Mouse (Mus musculus) CD4-positive, CD25-positive, alpha-beta regulatory T cell, adult 4 months (primary cell): ENCODE data around the gene Dhx8. TPM values are rescaled to one million over a fixed set of nuclear protein-coding genes. Genes with fewer than 3 reads are reported as not detected.

Experiments used
- ATAC-seq: one replicate; pipeline ENCODE4 v1.8.0; 2017
- polyA plus RNA-seq, 2 experiments: library from polyadenylated mRNA; unstranded; fragments of 100-300 nt; shearing (Covaris generic); gene quantifications; one replicate each; pipeline ENCODE4 v1.2.1; 2017

Gene Dhx8
- polyA plus RNA-seq = 10 to 100 TPM; 30.8 to 39.0 TPM

GRCm38 (mm10) chr11:101732518-101733440 lies at the start of gene Dhx8:
Gene Dhx8, plus strand, starts transcription at chr11:101732919.
- ATAC-seq = peak; percentile 97

GRCm38 (mm10) chr11:101687351-101688301 lies 45.1 kb upstream of the Dhx8 start:
- no peak for ATAC-seq

- no peak for ATAC-seq
Measured at GRCm38 (mm10) chr11:101689701-101690113, 43.0 kb upstream of the Dhx8 start.

- ATAC-seq = no peak
Measured at GRCm38 (mm10) chr11:101690326-101690725, 42.4 kb upstream of the Dhx8 start.

- ATAC-seq = no peak
Measured at GRCm38 (mm10) chr11:101695906-101696661, 36.6 kb upstream of the Dhx8 start.

- ATAC-seq = no peak
Measured at GRCm38 (mm10) chr11:101697156-101697861, 35.4 kb upstream of the Dhx8 start.

- ATAC-seq = no peak
Measured at GRCm38 (mm10) chr11:101698114-101698513, 34.6 kb upstream of the Dhx8 start.

- ATAC-seq = no peak
Measured at GRCm38 (mm10) chr11:101699556-101699955, 33.2 kb upstream of the Dhx8 start.

GRCm38 (mm10) chr11:101699991-101700390 lies 32.7 kb upstream of the Dhx8 start:
- no peak for ATAC-seq

- ATAC-seq = no peak
Measured at GRCm38 (mm10) chr11:101700446-101700845, 32.3 kb upstream of the Dhx8 start.

GRCm38 (mm10) chr11:101704081-101704480 lies 28.6 kb upstream of the Dhx8 start:
- ATAC-seq = no peak

- ATAC-seq = no peak
Measured at GRCm38 (mm10) chr11:101706764-101707448, 25.8 kb upstream of the Dhx8 start.

- no peak for ATAC-seq
Measured at GRCm38 (mm10) chr11:101708482-101708881, 24.2 kb upstream of the Dhx8 start.

- no peak for ATAC-seq
Measured at GRCm38 (mm10) chr11:101712811-101713210, 19.9 kb upstream of the Dhx8 start.

GRCm38 (mm10) chr11:101714012-101714411 lies 18.7 kb upstream of the Dhx8 start:
- ATAC-seq = no peak

- ATAC-seq = no peak
Measured at GRCm38 (mm10) chr11:101718324-101718723, 14.4 kb upstream of the Dhx8 start.

GRCm38 (mm10) chr11:101719986-101720520 lies 12.7 kb upstream of the Dhx8 start:
- no peak for ATAC-seq

- ATAC-seq = no peak
Measured at GRCm38 (mm10) chr11:101725043-101725442, 7.7 kb upstream of the Dhx8 start.

- no peak for ATAC-seq
Measured at GRCm38 (mm10) chr11:101726765-101727164, 6.0 kb upstream of the Dhx8 start.

GRCm38 (mm10) chr11:101729308-101729707 lies 3.4 kb upstream of the Dhx8 start:
- no peak for ATAC-seq

GRCm38 (mm10) chr11:101733596-101733995 lies 877 bp downstream of the Dhx8 start:
- ATAC-seq = no peak
